Mouse (Mus musculus): ENCODE measurements around the gene Faap20. TPM values are rescaled to one million over a fixed set of nuclear protein-coding genes. Genes with fewer than 3 reads are reported as not detected.

Faap20 gene
- polyA plus RNA-seq, 1 experiment from 2014 or later: 77.4 TPM

DNA sequence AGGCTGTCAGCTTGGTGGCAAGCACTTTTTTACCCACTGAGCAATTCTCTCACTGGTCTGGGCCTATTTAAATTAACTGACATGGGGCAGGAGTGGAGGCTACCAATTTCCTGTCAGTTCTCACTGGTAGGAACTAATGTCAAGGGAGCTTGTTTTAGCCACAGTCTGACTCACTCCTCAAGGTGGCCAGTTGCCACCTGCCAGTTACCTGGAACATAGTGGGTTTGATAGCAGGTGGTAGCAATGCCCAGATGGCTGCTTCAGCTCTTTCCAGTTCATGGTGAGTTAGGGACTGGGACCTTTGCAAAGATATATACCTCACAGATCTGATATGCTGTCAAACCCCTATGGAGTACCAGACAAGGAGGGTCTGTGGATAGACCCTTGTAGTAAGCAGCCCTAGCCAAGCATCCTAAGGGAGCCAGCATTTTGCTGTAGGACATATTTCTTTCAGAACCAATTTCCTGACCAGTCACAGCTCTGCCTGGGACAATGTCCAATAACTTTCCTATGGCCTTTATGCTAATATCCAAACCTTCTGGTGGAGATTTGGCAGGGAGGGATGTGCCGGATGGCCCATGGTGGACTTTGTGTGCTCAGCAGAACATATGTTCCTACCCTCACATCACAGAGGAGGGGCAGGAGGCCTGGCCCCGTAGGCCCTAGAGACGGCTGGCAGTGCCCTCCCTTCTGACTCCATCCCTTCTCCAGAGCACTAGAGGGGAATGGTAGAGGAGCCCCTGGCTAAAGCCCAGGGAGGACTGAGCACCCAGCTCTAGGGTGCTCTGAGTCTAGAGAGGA, 15.1 kb downstream of the Faap20 start:
- Histone ChIP-seq H3K36me3 (ENCODE audit: insufficient read depth, low read length) (peaks cover 8% of the 10 kb centered on the region; the same call in 1 of the 2 replicates), H3K4me2 (replicated peaks; ENCODE audit: low read depth, low read length) (no peak overlapping the region), H3K27me3 (ENCODE audit: insufficient read depth, low read length) (no peaks in the 10 kb centered on the region), H3K27ac (ENCODE audit: low read length) (no peak overlapping the region), H3K4me1 (ENCODE audit: insufficient read depth, low read length) (peaks cover 15% of the 10 kb centered on the region), H3K9me3 (ENCODE audit: low read length) (peaks cover 4% of the 10 kb centered on the region; the same call in 1 of the 2 replicates), H3K4me3 (ENCODE audit: low read length) (no peak overlapping the region), H3K9ac (replicated peaks; ENCODE audit: low read length) (no peak overlapping the region)
- 78% methylated on average over 3 of the region's 3 CpGs for WGBS
- ATAC-seq (ENCODE audit: low FRiP score, low TSS enrichment): no peak

DNA sequence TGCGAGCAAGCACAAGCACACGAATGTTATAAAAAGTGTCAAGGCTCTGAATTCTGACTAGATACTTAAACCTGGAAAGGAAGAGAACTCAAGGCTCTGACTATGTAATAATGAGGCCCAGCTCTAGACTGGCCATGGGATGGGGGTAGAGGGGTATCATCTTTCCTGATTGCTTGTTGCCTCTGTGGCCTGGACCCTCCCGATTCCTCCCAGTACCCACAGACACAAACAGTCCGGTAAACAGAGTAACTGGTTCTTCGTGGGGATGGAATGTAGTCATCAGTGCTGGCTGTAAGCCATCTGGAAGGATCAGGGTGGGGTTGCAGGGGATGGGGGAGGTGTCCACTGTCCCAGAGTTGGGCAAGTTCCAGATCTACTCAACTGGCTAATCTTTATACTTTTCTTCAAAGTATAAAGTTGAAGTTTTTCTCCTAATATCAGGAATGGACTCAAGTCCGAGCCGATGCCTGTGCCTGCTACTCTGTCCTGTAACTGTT, 17.5 kb downstream of the Faap20 start:
- Histone ChIP-seq H3K36me3 (ENCODE audit: insufficient read depth, low read length) (no peaks in the 10 kb centered on the region), H3K27me3 (ENCODE audit: insufficient read depth, low read length) (no peaks in the 10 kb centered on the region), H3K27ac (ENCODE audit: low read length) (no peak overlapping the region; the same call in 1 of the 2 replicates), H3K4me2 (replicated peaks; ENCODE audit: low read depth, low read length) (no peak overlapping the region), H3K9me3 (ENCODE audit: low read length) (no peaks in the 10 kb centered on the region), H3K4me3 (ENCODE audit: low read length) (no peak overlapping the region), H3K9ac (replicated peaks; ENCODE audit: low read length) (no peak overlapping the region), H3K4me1 (ENCODE audit: insufficient read depth, low read length) (peaks cover 15% of the 10 kb centered on the region)
- ATAC-seq (ENCODE audit: low FRiP score, low TSS enrichment): peak; percentile 39; the same call in 1 of the 2 replicates
- 44% methylated on average over 7 of the region's 7 CpGs for WGBS

DNA sequence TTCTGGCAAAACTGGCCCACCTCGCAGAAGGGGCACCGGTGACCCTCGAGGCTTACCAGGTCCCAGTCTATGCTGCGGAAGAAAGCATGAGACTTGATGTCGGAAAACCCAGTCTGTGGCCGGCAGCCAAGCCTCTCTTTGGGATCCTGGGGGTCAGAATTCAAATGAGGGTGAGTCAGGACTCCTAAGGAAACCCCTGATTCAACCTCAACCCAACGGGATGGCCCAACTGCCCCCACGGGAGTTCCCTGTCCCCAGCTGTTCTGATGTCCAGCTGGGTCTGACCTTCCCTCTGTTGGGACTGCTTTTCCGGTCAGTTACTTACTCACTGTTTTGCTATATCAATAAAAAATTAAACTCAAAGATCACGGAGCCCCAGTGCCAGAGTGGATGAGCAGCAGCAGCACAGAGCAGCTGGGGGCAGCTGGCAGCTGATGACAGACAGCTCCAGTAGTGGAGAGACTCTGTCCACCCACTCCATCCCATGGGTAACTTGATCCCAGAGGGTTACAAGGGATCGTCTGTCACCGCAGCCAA, 18.1 kb downstream of the Faap20 start:
- no peaks in the 10 kb centered on the region for H3K27me3 ChIP-seq (ENCODE audit: insufficient read depth, low read length)
- no peaks in the 10 kb centered on the region for H3K36me3 ChIP-seq (ENCODE audit: insufficient read depth, low read length)
- peaks cover 15% of the 10 kb centered on the region for H3K4me1 ChIP-seq (ENCODE audit: insufficient read depth, low read length)
- ATAC-seq (ENCODE audit: low FRiP score, low TSS enrichment): peak; percentile 50
- peak overlapping the region; percentile 41 for H3K27ac ChIP-seq (ENCODE audit: low read length)
- no peak overlapping the region; the same call in 1 of the 2 replicates for H3K9ac ChIP-seq (replicated peaks; ENCODE audit: low read length)
- no peaks in the 10 kb centered on the region for H3K9me3 ChIP-seq (ENCODE audit: low read length)
- WGBS: 36% methylated on average over 12 of the region's 12 CpGs
- H3K4me3 ChIP-seq (ENCODE audit: low read length): no peak overlapping the region
- H3K4me2 ChIP-seq (replicated peaks; ENCODE audit: low read depth, low read length): no peak overlapping the region

DNA sequence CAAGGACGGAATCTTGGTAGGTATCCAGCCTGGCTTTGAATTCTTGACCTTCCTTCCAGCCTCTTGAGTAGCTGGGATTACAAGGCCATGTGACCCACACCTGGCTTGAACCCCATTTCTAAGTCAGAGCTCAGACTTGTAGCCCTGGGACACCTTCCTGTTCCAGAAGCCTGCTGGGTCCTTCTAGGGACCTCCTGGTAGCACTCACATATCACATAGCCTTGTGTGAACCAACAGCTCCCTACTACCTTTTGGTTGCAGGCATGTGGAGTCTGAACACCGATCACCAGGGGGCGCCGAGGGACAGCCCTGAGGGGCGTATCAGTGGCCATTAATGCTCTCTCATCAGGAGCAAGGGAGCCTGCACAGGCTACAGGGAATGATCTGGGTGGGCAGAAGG, 18.8 kb downstream of the Faap20 start:
- Histone ChIP-seq H3K9ac (replicated peaks; ENCODE audit: low read length) (no peak overlapping the region), H3K4me2 (replicated peaks; ENCODE audit: low read depth, low read length) (no peak overlapping the region), H3K4me3 (ENCODE audit: low read length) (no peak overlapping the region), H3K36me3 (ENCODE audit: insufficient read depth, low read length) (no peaks in the 10 kb centered on the region), H3K4me1 (ENCODE audit: insufficient read depth, low read length) (peaks cover 15% of the 10 kb centered on the region), H3K9me3 (ENCODE audit: low read length) (no peaks in the 10 kb centered on the region), H3K27ac (ENCODE audit: low read length) (peak overlapping the region; percentile 41), H3K27me3 (ENCODE audit: insufficient read depth, low read length) (no peaks in the 10 kb centered on the region)
- WGBS: 34% methylated on average over 5 of the region's 5 CpGs
- peak; percentile 52; the same call in 1 of the 2 replicates for ATAC-seq (ENCODE audit: low FRiP score, low TSS enrichment)

DNA sequence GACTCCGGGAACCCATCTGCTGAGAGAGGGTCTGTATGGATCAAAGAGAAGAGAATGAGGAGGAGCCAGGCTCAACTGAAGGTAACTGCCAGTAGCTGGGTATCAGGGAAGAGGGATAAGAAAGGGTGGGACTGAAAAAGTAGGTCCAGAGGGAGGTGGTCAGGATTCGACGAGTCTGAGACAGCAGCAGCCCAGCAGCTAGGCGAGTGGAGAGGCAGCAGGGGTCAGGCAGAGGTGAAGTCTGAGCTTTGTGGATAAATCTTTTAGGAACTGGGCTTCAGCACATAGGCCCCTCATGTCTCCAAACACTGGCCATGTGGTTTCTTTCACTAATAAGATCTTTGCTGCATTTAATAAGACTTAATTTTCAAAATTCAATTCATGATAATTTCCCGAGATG, 24.8 kb downstream of the Faap20 start:
- 34% methylated on average over 5 of the region's 5 CpGs for WGBS
- Histone ChIP-seq H3K4me2 (replicated peaks; ENCODE audit: low read depth, low read length) (no peak overlapping the region), H3K4me3 (ENCODE audit: low read length) (no peak overlapping the region), H3K9ac (replicated peaks; ENCODE audit: low read length) (no peak overlapping the region), H3K27me3 (ENCODE audit: insufficient read depth, low read length) (no peaks in the 10 kb centered on the region), H3K4me1 (ENCODE audit: insufficient read depth, low read length) (peaks cover 8% of the 10 kb centered on the region; the same call in 1 of the 2 replicates), H3K27ac (ENCODE audit: low read length) (no peak overlapping the region), H3K36me3 (ENCODE audit: insufficient read depth, low read length) (no peaks in the 10 kb centered on the region), H3K9me3 (ENCODE audit: low read length) (no peaks in the 10 kb centered on the region)
- ATAC-seq (ENCODE audit: low FRiP score, low TSS enrichment): no peak

DNA sequence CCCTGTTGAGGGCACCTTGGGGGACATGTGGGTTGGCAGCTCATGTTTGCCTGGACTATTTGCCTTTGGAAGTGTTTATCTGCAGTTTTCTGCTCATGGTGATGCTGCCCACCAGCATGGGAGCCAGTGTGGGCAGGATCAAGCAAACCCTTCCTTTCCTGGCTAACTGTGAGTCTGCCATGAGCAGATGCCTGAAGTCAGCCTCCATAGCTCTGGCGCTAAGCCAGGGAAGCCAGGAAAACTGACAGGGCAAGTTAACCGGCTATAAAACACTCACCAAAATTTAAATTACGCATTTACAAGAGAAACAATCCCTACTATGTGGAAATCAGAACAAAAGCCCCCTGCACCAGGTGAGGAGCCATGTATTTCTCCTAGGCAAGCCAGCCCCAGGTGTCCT, 25.2 kb downstream of the Faap20 start:
- Histone ChIP-seq H3K9ac (replicated peaks; ENCODE audit: low read length) (no peak overlapping the region), H3K4me1 (ENCODE audit: insufficient read depth, low read length) (peaks cover 8% of the 10 kb centered on the region; the same call in 1 of the 2 replicates), H3K27me3 (ENCODE audit: insufficient read depth, low read length) (no peaks in the 10 kb centered on the region), H3K9me3 (ENCODE audit: low read length) (no peaks in the 10 kb centered on the region), H3K36me3 (ENCODE audit: insufficient read depth, low read length) (no peaks in the 10 kb centered on the region), H3K4me3 (ENCODE audit: low read length) (no peak overlapping the region), H3K27ac (ENCODE audit: low read length) (no peak overlapping the region), H3K4me2 (replicated peaks; ENCODE audit: low read depth, low read length) (no peak overlapping the region)
- no peak for ATAC-seq (ENCODE audit: low FRiP score, low TSS enrichment)
- WGBS: 44% methylated on average over 3 of the region's 3 CpGs

DNA sequence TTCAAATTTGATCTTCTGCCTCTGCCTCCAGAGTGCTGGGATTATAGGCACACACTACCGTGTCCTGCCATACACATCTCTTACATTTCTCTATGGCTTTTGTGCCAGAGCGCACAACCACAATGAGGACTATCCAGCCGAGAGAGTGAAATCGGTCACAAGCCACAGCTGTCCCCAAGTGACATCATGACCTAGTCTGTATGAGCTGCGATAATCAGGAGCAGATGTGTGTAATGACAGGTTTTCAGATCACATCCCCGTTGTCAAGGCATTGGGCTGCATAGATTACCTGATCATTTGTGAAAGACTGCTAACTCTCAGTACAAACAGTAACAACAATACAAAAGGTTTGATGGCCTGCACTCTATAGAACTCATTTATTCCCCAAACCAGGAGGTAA, 28.4 kb downstream of the Faap20 start:
- ATAC-seq (ENCODE audit: low FRiP score, low TSS enrichment): no peak

DNA sequence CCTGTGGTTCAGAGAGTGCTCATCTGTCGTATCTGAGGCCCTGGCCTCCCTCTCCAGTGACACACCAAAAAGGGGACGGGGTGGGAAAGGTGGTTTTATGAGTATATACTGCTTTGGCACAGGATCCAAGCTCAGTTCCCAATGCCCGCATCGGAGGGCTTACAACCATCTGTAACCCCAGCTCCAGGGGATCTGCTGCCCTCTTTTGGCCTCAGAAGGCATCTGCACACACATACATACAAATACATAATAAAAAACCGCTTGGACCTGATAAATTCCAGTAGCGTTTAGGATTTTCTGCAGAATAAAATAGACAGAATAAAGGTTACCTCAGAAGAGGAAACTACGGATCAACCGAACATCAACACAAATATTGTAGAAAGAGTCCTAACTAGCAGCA, 29.5 kb downstream of the Faap20 start:
- H3K27me3 ChIP-seq (ENCODE audit: insufficient read depth, low read length): no peaks in the 10 kb centered on the region
- no peaks in the 10 kb centered on the region for H3K9me3 ChIP-seq (ENCODE audit: low read length)
- H3K27ac ChIP-seq (ENCODE audit: low read length): no peak overlapping the region
- H3K9ac ChIP-seq (replicated peaks; ENCODE audit: low read length): no peak overlapping the region
- H3K4me2 ChIP-seq (replicated peaks; ENCODE audit: low read depth, low read length): no peak overlapping the region
- no peak overlapping the region for H3K4me3 ChIP-seq (ENCODE audit: low read length)
- WGBS: 85% methylated on average over 8 of the region's 8 CpGs
- no peaks in the 10 kb centered on the region for H3K36me3 ChIP-seq (ENCODE audit: insufficient read depth, low read length)
- peaks cover 46% of the 10 kb centered on the region for H3K4me1 ChIP-seq (ENCODE audit: insufficient read depth, low read length)
- ATAC-seq (ENCODE audit: low FRiP score, low TSS enrichment): no peak

More for the DNA sequence above, 28.4 kb downstream of the Faap20 start:
- no peaks in the 10 kb centered on the region for H3K9me3 ChIP-seq (ENCODE audit: low read length)
- H3K4me3 ChIP-seq (ENCODE audit: low read length): no peak overlapping the region
- H3K9ac ChIP-seq (replicated peaks; ENCODE audit: low read length): no peak overlapping the region
- peaks cover 35% of the 10 kb centered on the region for H3K4me1 ChIP-seq (ENCODE audit: insufficient read depth, low read length)
- no peak overlapping the region for H3K27ac ChIP-seq (ENCODE audit: low read length)
- H3K4me2 ChIP-seq (replicated peaks; ENCODE audit: low read depth, low read length): no peak overlapping the region
- H3K27me3 ChIP-seq (ENCODE audit: insufficient read depth, low read length): no peaks in the 10 kb centered on the region
- H3K36me3 ChIP-seq (ENCODE audit: insufficient read depth, low read length): no peaks in the 10 kb centered on the region
- WGBS: 76% methylated on average over 6 of the region's 6 CpGs

DNA sequence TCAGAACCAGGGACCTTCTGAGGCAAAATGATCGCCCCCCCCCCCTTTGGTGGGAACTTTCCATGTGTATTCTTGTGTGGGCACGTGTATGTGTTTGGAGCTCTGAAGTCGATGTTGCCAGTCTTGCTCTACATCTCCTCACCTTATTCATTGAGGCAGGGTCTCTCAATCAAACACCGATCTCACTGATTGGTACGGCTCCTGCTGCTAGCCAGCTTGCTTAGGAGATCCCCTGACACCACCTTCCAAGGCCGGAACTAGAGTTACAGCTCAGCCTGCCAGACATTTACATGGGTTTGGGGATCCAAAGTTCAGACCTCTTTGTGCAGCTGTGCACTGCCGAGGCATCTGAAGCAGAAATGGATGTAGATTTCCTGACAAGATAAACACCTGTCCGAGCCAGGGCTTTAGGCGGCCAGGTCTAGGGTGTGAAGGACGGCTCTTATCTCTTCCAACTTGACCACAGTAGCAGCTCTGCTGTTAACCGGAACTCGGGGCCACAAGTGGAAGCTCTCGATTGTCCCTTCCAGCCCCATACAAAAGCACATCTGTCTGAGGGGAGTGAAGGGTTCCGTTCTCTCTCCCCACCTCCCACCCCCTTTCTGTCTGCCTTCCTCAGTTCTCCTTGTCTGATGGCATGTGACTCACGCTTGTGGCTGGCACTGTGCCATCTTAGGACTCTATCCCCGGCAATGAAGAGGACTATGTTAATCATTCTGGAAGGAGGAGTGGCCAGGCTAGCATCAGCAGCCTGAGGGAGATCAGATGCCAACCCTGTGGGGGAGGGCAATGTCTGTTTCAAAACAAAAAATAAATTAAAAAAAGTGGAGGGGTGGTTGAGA, 30.5 kb downstream of the Faap20 start:
- no peaks in the 10 kb centered on the region for H3K36me3 ChIP-seq (ENCODE audit: insufficient read depth, low read length)
- no peaks in the 10 kb centered on the region for H3K27me3 ChIP-seq (ENCODE audit: insufficient read depth, low read length)
- no peak overlapping the region for H3K9ac ChIP-seq (replicated peaks; ENCODE audit: low read length)
- H3K4me1 ChIP-seq (ENCODE audit: insufficient read depth, low read length): peaks cover 44% of the 10 kb centered on the region
- H3K9me3 ChIP-seq (ENCODE audit: low read length): no peaks in the 10 kb centered on the region
- WGBS: 52% methylated on average over 16 of the region's 16 CpGs
- no peak overlapping the region for H3K4me3 ChIP-seq (ENCODE audit: low read length)
- 0 out of 2 replicates have a peak overlapping the region, but pooled peaks have one; percentile 33 for H3K27ac ChIP-seq (ENCODE audit: low read length)
- peak; percentile 66; the same call in 1 of the 2 replicates for ATAC-seq (ENCODE audit: low FRiP score, low TSS enrichment)
- H3K4me2 ChIP-seq (replicated peaks; ENCODE audit: low read depth, low read length): no peak overlapping the region
